Mouse (Mus musculus) midbrain, embryonic 15.5 days (tissue): ENCODE data around the gene Cacnb2. TPM values are rescaled to one million over a fixed set of nuclear protein-coding genes. Genes with fewer than 3 reads are reported as not detected.

Experiments used
- polyA plus RNA-seq: library from polyadenylated mRNA; unstranded; fragments of >200 nt; fragmentation: Nextera tagmentation; extraction: Ambion mirVana; gene quantifications from 2 replicates; pipeline ENCODE4 v1.2.1, GENCODE M21; 2015

Cacnb2 gene
- polyA plus RNA-seq, 1 experiment from 2014 or later, result 8.2 TPM

Other genes starting within 250 kb of the Cacnb2 start
- gene Slc39a12, start 214.8 kb upstream of the Cacnb2 start, polyA plus RNA-seq, result 2.5 and 3.0 TPM in 2 replicates